Mouse (Mus musculus) bone marrow, adult 2 months (tissue): ENCODE results near the gene Atxn7l3b. TPM values are rescaled to one million over a fixed set of nuclear protein-coding genes. Genes with fewer than 3 reads are reported as not detected.
"Not testable (repeated sequence)": the region's sequence is repeated elsewhere in the genome, so short reads cannot be mapped to it uniquely, and the experiment has no call there.

Source experiments
- H3K27ac ChIP-seq: fragments of 200-500 bp; 2 replicates; pipeline ENCODE4 v1.5.1; 2012; ENCODE audit warnings: low read depth, mild to moderate bottlenecking, control low read depth, inconsistent platforms, low read length; ENCODE audit not compliant: control insufficient read depth, poor library complexity, insufficient read depth
- H3K4me1 ChIP-seq: fragments of 200-500 bp; 2 replicates; pipeline ENCODE4 v1.6.1; 2011; ENCODE audit warnings: low read length; ENCODE audit not compliant: control insufficient read depth, insufficient read depth
- H3K4me3 ChIP-seq: fragments of 200-500 bp; replicated peaks from 2 replicates; pipeline ENCODE3; 2011; ENCODE audit warnings: mild to moderate bottlenecking, low read depth, low read length, control low read depth; ENCODE audit not compliant: control insufficient read depth
- CTCF ChIP-seq: fragments of 200-500 bp; IDR thresholded peaks from 2 replicates; pipeline ENCODE4 v1.5.1; 2011; ENCODE audit warnings: low read length, control low read depth; ENCODE audit not compliant: control insufficient read depth, insufficient read depth
- POLR2A ChIP-seq: fragments of 200-500 bp; IDR thresholded peaks from 2 replicates; pipeline ENCODE4 v1.6.1; 2011; ENCODE audit warnings: low read depth, mild to moderate bottlenecking, control low read depth, low read length, borderline replicate concordance; ENCODE audit not compliant: control insufficient read depth
- WGBS: fragments of 180-500 bp; shearing (Covaris S2); methylation state at CpG from one replicate; pipeline ENCODE4 v1.1.7; 2018; 5-methylcytosine and 5-hydroxymethylcytosine counted together
- polyA plus RNA-seq: library from polyadenylated mRNA; stranded (reverse); fragments of >200 nt; gene quantifications from 2 replicates; pipeline ENCODE4 v1.2.4, GENCODE M21; 2011; ENCODE audit warnings: low replicate concordance; ENCODE audit not compliant: missing spikeins, insufficient read depth, insufficient read length

The Atxn7l3b gene
- 27.4 and 41.0 TPM in 2 replicates for polyA plus RNA-seq

GRCm38 (mm10) chr10:112928452-112929221 lies at the start of gene Atxn7l3b:
Gene Atxn7l3b, minus strand, starts transcription at chr10:112929001.
- TF ChIP-seq POLR2A (peak; percentile 66; the same call in 1 of the 2 replicates), CTCF (no peak)
- peak within 1 kb of the TSS; percentile 57 for H3K4me3 ChIP-seq
- 1% methylated on average over 70 of the region's 70 CpGs for WGBS
- peaks cover 4% of the 10 kb centered on the region for H3K4me1 ChIP-seq
- H3K27ac ChIP-seq: peak within 1 kb of the TSS; percentile 89

- no peaks in the 10 kb centered on the region for H3K4me1 ChIP-seq
- 82% methylated on average over 4 of the region's 4 CpGs for WGBS
- H3K27ac ChIP-seq: no peak overlapping the region
- TF ChIP-seq CTCF: no peak
- TF ChIP-seq POLR2A: no peak
- no peak overlapping the region for H3K4me3 ChIP-seq
Observed at GRCm38 (mm10) chr10:112977586-112977985, 48.8 kb upstream of the Atxn7l3b start.

DNA sequence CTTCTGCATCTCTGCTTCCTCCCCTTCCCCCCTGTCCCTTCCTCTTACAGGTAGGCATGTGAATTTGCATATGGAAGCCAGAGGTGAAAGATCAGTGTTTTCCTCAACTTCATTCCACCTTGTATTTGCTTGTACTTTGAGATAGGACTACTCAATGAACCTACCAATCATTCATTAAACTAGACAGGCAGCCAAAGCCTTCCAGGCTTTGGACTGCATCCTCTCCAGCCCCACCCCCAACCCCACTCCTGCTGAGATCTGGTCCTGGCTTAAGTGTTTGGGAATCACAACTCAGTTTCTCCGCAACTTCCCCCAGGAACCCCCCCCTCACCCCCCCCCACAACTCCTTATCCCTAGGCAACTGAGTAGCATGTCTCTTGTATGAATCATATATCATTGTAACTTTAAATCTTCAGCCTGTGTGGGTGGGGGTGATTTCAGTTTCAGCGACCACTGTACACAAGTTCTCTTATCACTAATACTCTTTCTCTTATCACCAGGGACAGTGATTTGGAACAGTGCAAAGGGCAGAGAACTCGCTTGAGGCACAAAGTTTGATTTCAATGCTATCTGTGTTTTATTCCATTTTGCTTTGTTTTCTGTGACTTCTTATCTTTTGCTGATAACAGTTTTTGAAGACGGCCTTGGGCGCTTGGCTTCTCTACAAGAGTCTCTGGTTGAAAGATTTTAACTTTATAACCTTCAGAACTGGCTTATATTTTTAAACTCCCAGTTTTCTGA lies 44.7 kb upstream of the Atxn7l3b start:
- WGBS: 62% methylated on average over 5 of the region's 5 CpGs
- no peak overlapping the region for H3K4me3 ChIP-seq
- no peak overlapping the region for H3K27ac ChIP-seq
- TF ChIP-seq CTCF: no peak
- TF ChIP-seq POLR2A: no peak
- no peaks in the 10 kb centered on the region for H3K4me1 ChIP-seq

DNA sequence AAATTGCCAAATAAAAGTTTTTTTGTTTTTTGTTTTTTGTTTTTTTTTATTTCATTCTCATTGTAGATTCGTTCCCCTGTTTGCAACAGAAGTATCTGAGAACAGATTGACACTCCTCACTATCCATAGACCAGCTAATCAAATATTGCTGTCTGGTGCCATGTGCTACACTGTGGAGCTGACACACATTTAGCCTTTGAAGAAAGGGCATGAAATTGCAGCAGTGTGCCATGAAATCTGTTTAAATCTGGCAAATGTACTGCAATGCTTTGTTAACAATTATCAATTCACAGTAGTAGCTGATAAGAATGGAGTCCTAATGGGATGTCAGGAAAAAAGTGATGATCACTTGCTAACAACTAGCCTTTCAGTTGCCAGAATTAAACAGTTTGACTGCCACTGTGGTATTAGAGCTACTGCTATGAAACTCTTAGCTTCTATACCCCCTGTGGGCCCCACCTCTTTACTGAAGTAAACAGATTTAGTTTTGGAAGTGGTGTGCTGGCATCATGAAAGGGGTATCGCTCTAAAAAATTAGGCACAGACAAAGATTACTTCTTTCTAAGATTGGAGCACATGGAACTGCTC lies 41.3 kb upstream of the Atxn7l3b start:
- Histone ChIP-seq H3K27ac (no peak overlapping the region), H3K4me1 (no peaks in the 10 kb centered on the region), H3K4me3 (no peak overlapping the region)
- TF ChIP-seq CTCF (no peak), POLR2A (no peak)
- WGBS: 64% methylated on average over 2 of the region's 2 CpGs

- WGBS: 44% methylated on average over 2 of the region's 2 CpGs
- Histone ChIP-seq H3K27ac (no peak overlapping the region), H3K4me3 (no peak overlapping the region), H3K4me1 (no peaks in the 10 kb centered on the region)
- no peak for TF ChIP-seq CTCF
- TF ChIP-seq POLR2A: no peak
Observed at GRCm38 (mm10) chr10:112967578-112967977, 38.8 kb upstream of the Atxn7l3b start.

DNA sequence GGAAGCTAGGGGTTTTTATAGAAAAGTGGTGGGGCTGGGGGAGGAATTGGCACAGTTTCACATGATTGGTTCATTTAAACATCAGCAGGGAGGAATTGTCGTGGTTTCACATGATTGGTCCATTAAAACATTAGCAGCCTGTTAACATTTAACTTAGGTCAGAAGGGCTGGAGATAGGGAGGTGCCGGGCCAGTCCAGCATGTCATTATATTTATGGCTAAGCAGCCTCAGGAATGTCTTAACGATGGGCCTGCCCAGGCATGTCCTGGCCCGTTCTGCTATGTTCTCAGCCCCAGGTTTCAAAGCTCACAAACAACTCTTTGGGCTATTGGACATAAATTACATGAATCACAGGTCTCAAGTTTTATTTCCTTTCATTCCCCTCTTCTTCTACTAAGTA lies 33.4 kb upstream of the Atxn7l3b start:
- H3K4me1 ChIP-seq, H3K4me3 ChIP-seq, H3K27ac ChIP-seq: not testable (repeated sequence)
- 49% methylated on average over 4 of the region's 4 CpGs for WGBS

GRCm38 (mm10) chr10:112954140-112954539 lies 25.3 kb upstream of the Atxn7l3b start:
- no peaks in the 10 kb centered on the region for H3K4me1 ChIP-seq
- 53% methylated on average over 2 of the region's 2 CpGs for WGBS
- TF ChIP-seq POLR2A (no peak), CTCF (no peak)
- H3K27ac ChIP-seq: no peak overlapping the region
- no peak overlapping the region for H3K4me3 ChIP-seq

GRCm38 (mm10) chr10:112948453-112948852 lies 19.7 kb upstream of the Atxn7l3b start:
- no peaks in the 10 kb centered on the region for H3K4me1 ChIP-seq
- TF ChIP-seq POLR2A (no peak), CTCF (no peak)
- no peak overlapping the region for H3K4me3 ChIP-seq
- H3K27ac ChIP-seq: no peak overlapping the region
- 74% methylated on average over 3 of the region's 3 CpGs for WGBS
